Mouse (Mus musculus): ENCODE data around the gene Prmt7.

Gene Prmt7

GRCm38 (mm10) chr8:106288732-106289131 is 78.0 kb downstream of the Prmt7 start:
- DNase-seq (ENCODE audit: extremely low spot score, low spot score): no peak

- DNase-seq (ENCODE audit: extremely low spot score, low spot score): no peak
Measured at GRCm38 (mm10) chr8:106289464-106289863, 78.7 kb downstream of the Prmt7 start.

- DNase-seq (ENCODE audit: extremely low spot score, low spot score): no peak
Measured at GRCm38 (mm10) chr8:106292484-106293396, 82.0 kb downstream of the Prmt7 start.

- DNase-seq (ENCODE audit: extremely low spot score, low spot score): no peak
Measured at GRCm38 (mm10) chr8:106298261-106298660, 87.5 kb downstream of the Prmt7 start.

- DNase-seq (ENCODE audit: extremely low spot score, low spot score): no peak
Measured at GRCm38 (mm10) chr8:106298846-106299245, 88.1 kb downstream of the Prmt7 start.

- DNase-seq (ENCODE audit: extremely low spot score, low spot score): no peak
Measured at GRCm38 (mm10) chr8:106299686-106300085, 89.0 kb downstream of the Prmt7 start.

- DNase-seq (ENCODE audit: extremely low spot score, low spot score): no peak
Measured at GRCm38 (mm10) chr8:106300739-106301715, 90.3 kb downstream of the Prmt7 start.
